Mouse (Mus musculus): ENCODE results near the gene Nat8f2.
"Not testable (repeated sequence)": the region's sequence is repeated elsewhere in the genome, so short reads cannot be mapped to it uniquely, and the experiment has no call there.

DNA sequence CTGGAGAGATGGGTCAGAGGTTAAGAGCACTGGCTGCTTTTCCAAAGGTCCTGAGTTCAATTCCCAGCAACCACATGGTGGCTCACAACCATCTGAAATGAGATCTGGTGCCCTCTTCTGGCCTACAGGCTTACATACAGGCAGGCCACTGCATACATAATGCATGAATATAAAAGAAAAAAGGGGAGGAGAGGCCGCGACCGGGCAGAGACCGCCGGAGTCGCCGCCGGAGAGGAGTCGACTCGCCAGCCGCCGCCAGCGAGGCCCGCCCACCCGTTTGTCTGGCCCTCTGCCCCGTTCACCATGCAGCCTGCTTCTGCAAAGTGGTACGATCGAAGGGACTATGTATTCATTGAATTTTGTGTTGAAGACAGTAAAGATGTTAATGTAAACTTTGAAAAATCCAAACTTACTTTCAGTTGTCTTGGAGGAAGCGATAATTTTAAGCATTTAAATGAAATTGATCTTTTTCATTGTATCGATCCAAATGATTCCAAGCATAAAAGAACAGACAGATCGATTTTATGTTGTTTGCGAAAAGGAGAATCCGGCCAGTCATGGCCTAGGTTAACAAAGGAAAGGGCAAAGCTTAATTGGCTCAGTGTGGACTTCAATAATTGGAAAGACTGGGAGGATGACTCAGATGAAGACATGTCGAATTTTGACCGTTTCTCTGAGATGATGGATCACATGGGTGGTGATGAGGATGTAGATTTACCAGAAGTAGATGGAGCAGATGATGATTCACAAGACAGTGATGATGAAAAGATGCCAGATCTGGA is 25.1 kb downstream of the Nat8f2 start:
- not testable (repeated sequence) for TF ChIP-seq CTCF (IDR thresholded peaks at IDR 0.05; ENCODE audit: extremely low read depth, insufficient read depth, insufficient read length, insufficient replicate concordance); POLR2A (IDR thresholded peaks at IDR 0.05; ENCODE audit: low read depth, low read length)

Measured in spleen, adult 2 months (tissue).